Mouse (Mus musculus): ENCODE results near the gene B4galnt2.

DNA sequence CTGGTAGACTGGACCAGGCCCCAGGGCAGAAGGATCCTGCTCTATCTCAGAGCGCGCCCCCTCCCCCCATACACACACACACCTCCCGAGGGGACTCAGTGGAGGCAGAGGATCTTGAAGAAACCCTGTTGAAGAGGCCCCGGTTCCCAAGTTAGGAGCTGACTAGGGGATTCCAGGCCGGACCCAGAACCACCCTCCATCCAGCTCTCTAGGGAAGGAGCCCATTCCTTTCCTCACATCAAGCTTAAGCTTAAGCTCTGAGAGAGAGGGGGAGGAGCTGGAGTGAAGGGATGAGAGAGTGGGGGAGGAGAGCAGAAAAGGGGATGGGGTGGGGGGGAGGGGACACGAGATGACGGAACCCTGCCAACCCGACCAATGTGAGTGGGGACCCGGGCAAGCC is 43.6 kb upstream of the B4galnt2 start:
- no peak for TF ChIP-seq TAL1 (IDR thresholded peaks at IDR 0.05; ENCODE audit: low read length)
- no peak for TF ChIP-seq GATA1 (IDR thresholded peaks at IDR 0.05; ENCODE audit: low read length)

Data from erythroblast, embryonic 14.5 days (primary cell).